Mouse (Mus musculus): ENCODE results near the gene Adgrl1. TPM values are rescaled to one million over a fixed set of nuclear protein-coding genes. Genes with fewer than 3 reads are reported as not detected.

The Adgrl1 gene
- polyA plus RNA-seq, 1 experiment: 64.0 TPM

DNA sequence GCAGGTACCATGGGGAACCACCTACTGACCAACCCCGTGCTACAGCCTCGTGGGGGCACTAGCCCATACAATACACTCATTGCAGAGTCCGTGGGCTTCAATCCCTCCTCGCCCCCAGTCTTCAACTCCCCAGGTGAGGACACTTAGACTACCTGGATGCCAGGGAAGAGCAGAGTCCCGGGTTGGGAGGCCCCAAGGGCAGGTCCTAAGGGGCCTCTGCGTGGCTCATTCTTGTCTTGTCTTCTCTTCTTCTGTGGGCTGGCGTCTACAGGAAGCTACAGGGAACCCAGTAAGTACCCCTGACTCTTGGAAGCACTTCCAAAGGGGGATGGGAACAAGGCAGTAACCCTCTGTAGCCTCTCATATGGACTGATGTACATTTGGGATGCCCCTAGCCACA is 37.7 kb downstream of the Adgrl1 start:
- TF ChIP-seq CTCF (IDR thresholded peaks at IDR 0.05; ENCODE audit: control insufficient read depth, insufficient read depth, insufficient replicate concordance, low read depth, low read length) (no peak), POLR2A (IDR thresholded peaks at IDR 0.05; ENCODE audit: control insufficient read depth, low read depth, low read length) (no peak)
- no peak overlapping the region for H3K4me3 ChIP-seq (ENCODE audit: control insufficient read depth, low read depth, low read length)
- no peaks in the 10 kb centered on the region for H3K36me3 ChIP-seq (ENCODE audit: control insufficient read depth, insufficient read depth, low read length)
- no peaks in the 10 kb centered on the region; the same call in 1 of the 2 replicates for H3K4me1 ChIP-seq (ENCODE audit: control insufficient read depth, insufficient read depth, low read length)
- no peaks in the 10 kb centered on the region for H3K27me3 ChIP-seq (ENCODE audit: control insufficient read depth, insufficient read depth, low read length)
- H3K27ac ChIP-seq (ENCODE audit: control insufficient read depth, insufficient read depth, low read depth, low read length): no peak overlapping the region

DNA sequence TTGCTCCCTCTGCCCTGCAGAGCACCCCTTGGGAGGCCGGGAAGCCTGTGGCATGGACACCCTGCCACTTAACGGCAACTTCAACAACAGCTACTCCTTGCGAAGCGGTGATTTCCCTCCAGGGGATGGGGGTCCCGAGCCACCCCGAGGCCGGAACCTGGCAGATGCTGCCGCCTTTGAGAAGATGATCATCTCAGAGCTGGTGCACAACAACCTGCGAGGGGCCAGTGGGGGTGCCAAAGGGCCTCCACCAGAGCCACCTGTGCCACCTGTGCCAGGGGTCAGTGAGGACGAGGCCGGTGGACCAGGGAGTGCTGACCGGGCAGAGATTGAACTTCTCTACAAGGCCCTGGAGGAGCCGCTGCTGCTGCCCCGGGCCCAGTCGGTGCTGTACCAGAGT is 38.4 kb downstream of the Adgrl1 start:
- TF ChIP-seq CTCF (IDR thresholded peaks at IDR 0.05; ENCODE audit: control insufficient read depth, insufficient read depth, insufficient replicate concordance, low read depth, low read length): no peak
- TF ChIP-seq POLR2A (IDR thresholded peaks at IDR 0.05; ENCODE audit: control insufficient read depth, low read depth, low read length): no peak
- H3K4me3 ChIP-seq (ENCODE audit: control insufficient read depth, low read depth, low read length): no peak overlapping the region
- H3K27ac ChIP-seq (ENCODE audit: control insufficient read depth, insufficient read depth, low read depth, low read length): no peak overlapping the region
- no peaks in the 10 kb centered on the region for H3K36me3 ChIP-seq (ENCODE audit: control insufficient read depth, insufficient read depth, low read length)
- H3K4me1 ChIP-seq (ENCODE audit: control insufficient read depth, insufficient read depth, low read length): no peaks in the 10 kb centered on the region; the same call in 1 of the 2 replicates
- no peaks in the 10 kb centered on the region for H3K27me3 ChIP-seq (ENCODE audit: control insufficient read depth, insufficient read depth, low read length)

DNA sequence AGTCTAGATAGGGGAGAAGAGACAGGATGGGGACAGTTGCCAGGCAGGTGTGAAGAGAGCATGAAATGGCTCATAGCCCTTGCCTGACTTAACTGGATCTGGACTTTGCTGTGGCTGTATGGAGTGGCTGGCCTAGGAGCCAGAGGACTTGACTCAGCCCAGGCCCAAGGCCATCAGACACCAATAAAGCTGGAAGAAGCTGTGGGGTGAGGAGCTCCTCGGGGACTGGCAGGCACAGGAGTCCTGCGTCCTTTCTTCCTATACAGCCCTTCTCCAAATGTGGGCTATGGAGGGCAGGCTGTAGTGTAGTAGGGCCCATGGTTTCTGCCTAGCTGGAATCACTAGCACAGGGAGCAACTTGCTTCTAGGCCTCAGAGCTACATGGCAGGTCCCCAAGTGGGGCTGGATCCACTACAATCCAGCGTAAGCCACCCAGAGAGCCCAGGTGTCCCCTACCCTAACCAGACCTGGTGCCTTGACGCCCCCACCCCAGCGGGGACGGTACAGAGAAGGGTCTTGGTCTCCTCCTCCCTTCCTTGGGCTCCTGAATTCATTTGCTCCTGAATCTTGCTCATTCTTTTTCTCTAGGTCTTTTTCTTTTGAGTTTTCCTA is 41.3 kb downstream of the Adgrl1 start:
- Histone ChIP-seq H3K27me3 (ENCODE audit: control insufficient read depth, insufficient read depth, low read length) (no peaks in the 10 kb centered on the region), H3K4me1 (ENCODE audit: control insufficient read depth, insufficient read depth, low read length) (no peaks in the 10 kb centered on the region; the same call in 1 of the 2 replicates), H3K27ac (ENCODE audit: control insufficient read depth, insufficient read depth, low read depth, low read length) (no peak overlapping the region), H3K36me3 (ENCODE audit: control insufficient read depth, insufficient read depth, low read length) (no peaks in the 10 kb centered on the region), H3K4me3 (ENCODE audit: control insufficient read depth, low read depth, low read length) (no peak overlapping the region)
- TF ChIP-seq CTCF (IDR thresholded peaks at IDR 0.05; ENCODE audit: control insufficient read depth, insufficient read depth, insufficient replicate concordance, low read depth, low read length) (no peak), POLR2A (IDR thresholded peaks at IDR 0.05; ENCODE audit: control insufficient read depth, low read depth, low read length) (no peak)

DNA sequence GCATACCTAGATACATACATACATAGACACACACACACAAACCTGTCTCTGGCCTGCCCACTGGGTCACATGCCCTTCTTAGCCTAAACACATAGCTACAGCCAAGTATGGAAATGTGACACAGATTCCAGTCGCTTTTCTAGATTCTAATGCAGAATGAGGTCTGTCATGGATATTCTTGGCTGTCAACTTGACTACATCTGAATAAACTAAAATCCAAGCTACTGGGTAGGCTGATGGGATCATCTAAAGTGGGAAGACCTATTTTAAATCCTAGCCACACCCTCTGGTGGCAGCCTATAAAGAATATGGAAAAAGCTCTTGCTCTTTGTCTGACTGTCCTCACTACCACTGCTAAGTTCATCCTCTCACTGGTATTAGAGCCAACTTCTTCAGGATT is 42.5 kb downstream of the Adgrl1 start:
- no peaks in the 10 kb centered on the region; the same call in 1 of the 2 replicates for H3K4me1 ChIP-seq (ENCODE audit: control insufficient read depth, insufficient read depth, low read length)
- no peaks in the 10 kb centered on the region for H3K36me3 ChIP-seq (ENCODE audit: control insufficient read depth, insufficient read depth, low read length)
- TF ChIP-seq CTCF (IDR thresholded peaks at IDR 0.05; ENCODE audit: control insufficient read depth, insufficient read depth, insufficient replicate concordance, low read depth, low read length) (no peak), POLR2A (IDR thresholded peaks at IDR 0.05; ENCODE audit: control insufficient read depth, low read depth, low read length) (no peak)
- no peaks in the 10 kb centered on the region for H3K27me3 ChIP-seq (ENCODE audit: control insufficient read depth, insufficient read depth, low read length)
- H3K4me3 ChIP-seq (ENCODE audit: control insufficient read depth, low read depth, low read length): no peak overlapping the region
- no peak overlapping the region for H3K27ac ChIP-seq (ENCODE audit: control insufficient read depth, insufficient read depth, low read depth, low read length)

DNA sequence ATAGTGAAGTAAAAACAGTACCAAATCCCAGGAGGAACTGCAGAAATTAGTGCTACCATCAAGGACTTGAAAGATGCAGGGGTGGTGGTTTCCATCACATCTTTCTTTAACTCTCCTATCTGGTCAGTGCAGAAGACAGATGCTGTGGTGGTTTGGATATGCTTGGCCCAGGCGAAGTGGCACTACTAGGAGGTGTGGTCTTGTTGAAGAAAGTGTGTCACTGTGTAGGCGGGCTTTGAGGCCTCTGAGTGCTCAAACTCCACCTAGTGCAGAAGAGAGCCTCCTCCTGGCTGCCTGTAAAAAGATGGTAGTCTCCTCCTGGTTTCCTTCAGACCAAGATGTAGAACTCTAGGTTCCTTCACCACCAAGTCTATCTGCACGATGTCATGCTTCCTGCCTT is 45.6 kb downstream of the Adgrl1 start:
- Histone ChIP-seq H3K36me3 (ENCODE audit: control insufficient read depth, insufficient read depth, low read length) (peaks cover 2% of the 10 kb centered on the region), H3K4me1 (ENCODE audit: control insufficient read depth, insufficient read depth, low read length) (no peaks in the 10 kb centered on the region; the same call in 1 of the 2 replicates), H3K27ac (ENCODE audit: control insufficient read depth, insufficient read depth, low read depth, low read length) (no peak overlapping the region), H3K27me3 (ENCODE audit: control insufficient read depth, insufficient read depth, low read length) (no peaks in the 10 kb centered on the region), H3K4me3 (ENCODE audit: control insufficient read depth, low read depth, low read length) (no peak overlapping the region)
- TF ChIP-seq POLR2A (IDR thresholded peaks at IDR 0.05; ENCODE audit: control insufficient read depth, low read depth, low read length) (no peak), CTCF (IDR thresholded peaks at IDR 0.05; ENCODE audit: control insufficient read depth, insufficient read depth, insufficient replicate concordance, low read depth, low read length) (no peak)

DNA sequence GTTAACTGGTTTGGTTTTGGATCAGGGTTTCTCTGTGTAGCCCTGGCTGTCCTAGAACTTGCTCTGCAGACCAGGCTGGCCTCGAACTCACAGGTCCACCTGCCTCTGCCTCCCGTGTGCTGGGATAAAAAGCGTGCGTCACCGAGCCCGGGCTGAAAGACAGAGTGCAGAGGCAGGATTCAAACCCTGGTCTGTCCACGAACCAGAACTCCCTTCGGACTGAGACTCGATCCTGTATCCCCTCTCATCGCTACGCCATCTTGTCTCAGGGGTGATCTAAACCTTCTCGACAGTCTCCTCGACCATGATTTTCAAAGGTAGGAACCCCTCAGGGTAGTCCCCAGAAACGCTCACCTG is 54.8 kb downstream of the Adgrl1 start:
- peak overlapping the region; percentile 94 for H3K27ac ChIP-seq (ENCODE audit: control insufficient read depth, insufficient read depth, low read depth, low read length)
- H3K4me3 ChIP-seq (ENCODE audit: control insufficient read depth, low read depth, low read length): peak overlapping the region; percentile 98
- H3K36me3 ChIP-seq (ENCODE audit: control insufficient read depth, insufficient read depth, low read length): peaks cover 2% of the 10 kb centered on the region
- H3K4me1 ChIP-seq (ENCODE audit: control insufficient read depth, insufficient read depth, low read length): peaks cover 4% of the 10 kb centered on the region; the same call in 1 of the 2 replicates
- TF ChIP-seq CTCF (IDR thresholded peaks at IDR 0.05; ENCODE audit: control insufficient read depth, insufficient read depth, insufficient replicate concordance, low read depth, low read length) (no peak), POLR2A (IDR thresholded peaks at IDR 0.05; ENCODE audit: control insufficient read depth, low read depth, low read length) (no peak)
- no peaks in the 10 kb centered on the region for H3K27me3 ChIP-seq (ENCODE audit: control insufficient read depth, insufficient read depth, low read length)

DNA sequence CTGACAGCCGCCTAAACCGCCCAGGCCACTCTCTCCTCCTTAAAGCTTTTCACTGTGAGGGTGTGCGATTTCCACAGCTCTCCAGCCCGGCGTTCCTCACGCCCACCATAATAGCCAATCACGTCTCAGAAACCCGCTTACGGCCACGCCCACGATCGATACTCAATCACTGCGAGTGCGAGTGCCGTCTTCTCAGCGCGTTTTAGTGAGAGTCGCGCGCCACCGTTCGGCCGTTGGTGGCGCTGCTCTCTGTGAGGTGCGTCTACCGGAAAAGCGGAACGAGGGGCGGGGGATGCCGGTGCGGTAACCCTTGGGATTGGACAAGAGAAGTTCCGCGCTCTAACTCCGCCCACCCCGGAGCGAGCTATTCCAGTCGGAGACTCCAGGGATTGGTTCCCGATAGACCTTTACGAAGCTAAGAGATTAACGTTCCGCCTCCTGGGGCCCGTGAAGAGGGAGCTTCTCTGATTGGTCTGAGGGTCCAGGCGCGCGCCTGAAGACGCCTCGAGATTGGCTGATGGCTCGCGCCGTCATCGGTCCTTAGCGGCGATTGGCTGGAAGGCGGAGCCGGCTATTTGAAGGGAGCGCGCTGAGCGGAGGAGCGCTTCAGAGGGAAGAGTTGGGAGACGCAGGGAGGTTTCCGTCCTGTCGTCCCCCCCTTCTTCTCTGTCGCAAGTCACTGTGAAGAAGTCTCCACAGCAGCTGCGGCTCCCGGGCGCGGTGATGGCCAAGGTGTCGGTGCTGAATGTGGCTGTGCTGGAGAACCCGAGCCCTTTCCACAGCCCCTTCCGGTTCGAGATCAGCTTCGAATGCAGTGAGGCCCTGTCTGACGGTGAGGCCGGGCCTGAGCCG is 55.4 kb downstream of the Adgrl1 start, which contains the start of the genes Gm10644 and Asf1b:
Gm10644 (minus strand) TSS at position 100 of the 852 bp plus-strand sequence.
Asf1b (plus strand) TSS at position 402 of the 852 bp plus-strand sequence.
- no peaks in the 10 kb centered on the region for H3K27me3 ChIP-seq (ENCODE audit: control insufficient read depth, insufficient read depth, low read length)
- H3K27ac ChIP-seq (ENCODE audit: control insufficient read depth, insufficient read depth, low read depth, low read length): peak within 1 kb of the TSS; percentile 99
- H3K4me3 ChIP-seq (ENCODE audit: control insufficient read depth, low read depth, low read length): peak within 1 kb of the TSS; percentile 98
- H3K4me1 ChIP-seq (ENCODE audit: control insufficient read depth, insufficient read depth, low read length): peaks cover 4% of the 10 kb centered on the region; the same call in 1 of the 2 replicates
- H3K36me3 ChIP-seq (ENCODE audit: control insufficient read depth, insufficient read depth, low read length): peaks cover 2% of the 10 kb centered on the region
- TF ChIP-seq POLR2A (IDR thresholded peaks at IDR 0.05; ENCODE audit: control insufficient read depth, low read depth, low read length): peak; percentile 72
- peak; percentile 76; the same call in 1 of the 2 replicates for TF ChIP-seq CTCF (IDR thresholded peaks at IDR 0.05; ENCODE audit: control insufficient read depth, insufficient read depth, insufficient replicate concordance, low read depth, low read length)
